Mouse (Mus musculus) heart, postnatal 4 days (tissue): Measurements from ENCODE around the gene Samd4. TPM values are rescaled to one million over a fixed set of nuclear protein-coding genes. Genes with fewer than 3 reads are reported as not detected.
A peak's percentile ranks its signal among the peaks of the same experiment; 100 is the strongest.

Source experiments
- DNase-seq: peaks from one replicate; pipeline ENCODE4 v3.0.0; 2021
- total RNA-seq, 2 experiments: library from RNA; stranded (reverse); gene quantifications; 2 replicates each; pipeline ENCODE4 v1.2.3; 2021

Samd4 gene
- total RNA-seq, 2 experiments from 2014 or later, result 76.5 to 84.4 TPM

DNA sequence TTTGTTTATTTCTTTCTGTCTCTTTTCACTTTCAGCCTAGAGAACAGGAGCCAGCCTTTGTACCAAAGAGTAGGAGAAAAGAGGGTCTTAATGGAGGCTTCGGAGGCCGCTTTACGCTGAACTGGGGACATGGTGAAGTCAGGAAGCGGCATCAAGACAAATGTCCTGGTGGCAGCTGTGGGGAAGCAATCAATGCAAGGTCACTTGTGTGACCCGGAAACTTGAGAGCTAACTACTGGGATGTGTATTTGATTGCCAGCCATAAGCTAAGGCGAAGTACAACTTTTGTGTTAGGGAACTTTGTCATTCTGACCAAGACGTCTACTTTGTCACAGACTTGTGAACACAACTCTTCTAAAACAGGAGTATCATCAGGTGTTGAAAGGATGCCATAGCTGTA is 73.5 kb downstream of the Samd4 start:
- no peak for DNase-seq

DNA sequence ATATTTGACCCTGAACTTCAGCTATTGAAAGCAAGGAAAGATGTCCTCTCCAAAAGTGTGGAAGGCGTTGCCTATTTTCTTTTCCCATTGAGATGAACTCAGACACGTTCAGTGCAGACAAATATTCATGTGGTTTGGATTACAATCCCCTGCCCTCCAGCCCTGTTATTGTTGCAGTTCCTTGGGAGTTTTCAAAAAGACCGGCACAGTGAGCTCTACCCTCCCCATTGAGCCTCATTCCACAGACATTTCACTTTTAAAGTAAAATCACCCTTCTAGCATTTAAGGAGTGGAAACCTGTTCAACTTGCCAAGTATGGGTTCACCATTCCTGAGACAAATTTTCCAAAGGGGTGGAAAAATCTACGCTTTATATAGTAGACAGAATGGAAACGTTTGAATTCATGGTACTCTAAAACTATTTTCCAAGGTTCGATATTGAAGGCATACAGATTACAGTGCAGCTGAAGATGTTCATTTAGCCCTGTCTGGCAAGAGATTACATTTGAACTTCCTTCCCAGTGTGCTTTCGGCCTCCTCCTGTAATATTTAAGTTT is 76.6 kb downstream of the Samd4 start:
- DNase-seq, result no peak

DNA sequence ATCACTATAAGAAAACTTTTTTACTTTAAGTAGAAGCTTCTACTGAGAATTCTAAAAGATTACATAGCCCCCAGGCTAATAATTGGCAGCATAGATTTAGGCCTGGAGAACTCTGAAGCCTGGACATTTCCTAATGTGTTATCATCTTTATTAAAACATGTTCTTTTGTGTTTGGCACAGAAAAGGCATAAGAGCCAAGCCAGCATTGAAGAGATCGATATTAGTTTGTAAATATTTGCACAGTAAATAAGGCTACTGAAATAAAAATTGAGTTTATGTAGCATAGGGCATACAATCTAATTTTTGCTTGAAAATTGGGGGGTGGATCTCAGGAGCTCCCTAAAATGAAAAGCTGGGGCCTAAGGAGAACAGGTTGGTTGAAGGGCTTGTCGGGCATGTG is 77.2 kb downstream of the Samd4 start:
- no peak for DNase-seq

DNA sequence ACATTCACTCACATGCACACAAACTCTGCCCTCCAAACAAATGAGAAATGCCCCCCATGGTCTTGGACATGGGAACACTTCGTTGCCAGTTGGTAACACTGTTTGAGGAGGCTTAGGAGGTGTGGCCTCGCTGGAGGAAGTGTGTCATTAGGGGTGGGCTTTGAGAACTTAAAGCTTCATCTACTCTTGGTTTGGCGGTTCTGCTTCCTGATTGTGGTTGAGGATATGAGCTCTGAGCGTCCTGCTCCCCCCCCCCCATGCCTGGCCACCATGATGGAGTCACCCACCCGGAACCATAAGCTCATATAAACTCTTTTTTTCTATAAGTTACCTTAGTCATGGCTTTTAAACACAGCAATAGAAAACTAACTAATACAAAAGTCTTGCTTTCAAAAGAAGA is 80.2 kb downstream of the Samd4 start:
- no peak for DNase-seq

DNA sequence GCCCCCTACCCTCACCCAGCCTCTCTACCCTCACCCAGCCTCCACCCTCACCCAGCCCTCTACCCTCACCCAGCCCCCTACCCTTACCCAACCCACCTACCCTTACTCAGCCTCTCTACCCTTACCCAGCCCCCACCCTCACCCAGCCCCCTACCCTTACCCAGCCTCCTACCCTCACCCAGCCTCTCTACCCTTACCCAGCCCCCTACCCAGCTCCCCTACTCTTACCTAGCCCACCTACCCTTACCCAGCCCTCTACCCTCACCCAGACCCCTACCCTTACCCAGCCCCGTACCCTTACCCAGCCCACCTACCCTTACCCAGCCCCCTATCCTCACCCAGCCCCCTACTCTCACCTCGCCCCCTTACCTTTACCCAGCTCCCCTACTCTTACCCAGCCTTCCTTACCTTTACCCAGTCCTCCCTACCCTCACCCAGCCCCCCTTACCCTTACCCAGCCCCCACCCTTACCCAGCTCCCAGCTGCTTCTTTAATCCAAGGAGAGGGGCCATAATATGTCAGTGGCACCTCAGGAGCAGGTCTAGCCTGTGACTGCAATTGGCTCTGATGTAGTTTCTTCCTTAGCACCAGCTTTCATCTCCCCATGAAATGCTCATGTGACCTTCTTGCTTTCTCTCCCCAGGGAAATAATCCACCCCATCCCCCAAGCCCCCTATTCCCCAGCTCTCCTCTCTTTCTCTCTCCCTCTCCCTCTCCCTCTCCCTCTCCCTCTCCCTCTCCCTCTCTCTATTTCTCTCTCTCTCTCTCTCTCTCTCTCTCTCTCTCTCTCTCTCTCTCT is 81.6 kb downstream of the Samd4 start:
- DNase-seq, result no peak

DNA sequence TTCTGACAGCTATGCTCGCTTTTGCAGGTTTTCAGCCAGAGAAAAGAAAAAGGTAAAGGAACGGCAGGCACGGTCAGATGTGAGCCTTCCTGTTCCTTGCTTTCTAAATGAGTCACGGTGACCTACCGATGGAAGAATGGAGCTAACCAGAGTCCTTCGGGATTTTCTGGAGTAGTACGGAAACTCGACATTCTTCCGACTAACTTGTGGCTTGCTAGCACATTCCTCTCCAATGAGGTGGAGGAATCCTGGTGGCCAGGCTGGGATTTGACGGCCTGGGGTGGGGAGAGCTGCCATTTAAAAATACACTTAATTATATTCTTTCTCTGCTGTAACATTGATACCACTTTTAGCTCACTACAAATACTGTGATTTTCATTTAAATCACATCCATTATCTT is 83.6 kb downstream of the Samd4 start:
- DNase-seq, result peak; percentile 69

DNA sequence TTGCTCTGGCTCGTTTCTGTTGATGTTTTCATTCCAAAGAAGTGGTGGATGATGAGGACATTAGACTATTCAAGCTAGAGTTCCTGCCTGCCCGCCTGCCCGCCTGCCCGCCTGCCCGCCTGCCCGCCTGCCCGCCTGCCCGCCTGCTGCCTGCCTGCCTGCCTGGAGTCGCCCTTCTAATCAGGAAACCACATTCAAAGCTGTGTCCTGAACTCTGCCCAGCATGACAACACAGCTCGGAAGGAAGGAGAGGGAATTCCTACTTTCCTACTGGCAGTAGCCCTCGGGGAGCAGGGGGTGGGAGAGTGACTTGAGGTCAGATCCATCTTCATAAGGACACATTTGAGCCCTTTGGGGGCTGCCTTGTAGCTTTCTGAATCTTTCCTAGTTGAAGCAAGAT is 85.4 kb downstream of the Samd4 start:
- DNase-seq, result no peak

DNA sequence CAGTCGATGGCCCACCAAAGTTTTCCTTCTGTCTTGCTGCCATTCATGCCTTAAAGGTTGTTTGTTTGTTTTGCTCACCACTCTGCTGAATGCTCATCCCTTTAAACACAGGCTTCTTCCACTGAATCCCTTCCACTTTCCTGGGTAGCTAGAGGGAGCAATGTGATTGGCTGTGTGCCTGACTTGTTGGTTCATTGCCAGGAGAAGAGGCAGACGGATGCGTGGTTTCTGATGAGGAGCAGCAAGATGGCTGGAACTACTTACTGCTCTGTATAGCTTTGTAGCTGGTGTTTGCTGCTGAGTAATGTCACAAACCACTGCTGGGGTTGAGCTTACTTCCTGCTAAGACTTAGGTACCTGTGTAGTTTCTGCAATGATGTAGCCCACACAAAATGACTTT is 88.0 kb downstream of the Samd4 start:
- peak; percentile 69 for DNase-seq

DNA sequence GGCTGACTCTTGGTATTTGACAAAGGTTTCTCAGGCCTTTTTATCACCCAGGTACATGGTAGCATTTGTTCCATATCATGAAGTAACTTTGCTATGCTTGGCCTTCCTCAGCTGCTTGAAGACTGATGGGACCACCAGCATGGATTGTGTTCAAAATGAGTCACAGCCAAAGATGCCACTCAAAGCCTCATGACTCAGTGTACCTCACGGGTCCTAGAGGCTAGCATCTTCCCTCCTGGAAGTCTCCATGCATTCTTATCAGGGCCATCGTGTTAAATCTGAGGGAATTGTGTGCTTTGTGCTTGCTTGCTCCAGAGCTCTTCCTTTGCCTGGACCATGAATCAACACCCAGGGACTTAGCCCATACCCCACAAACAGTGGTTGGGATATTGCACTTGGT is 89.1 kb downstream of the Samd4 start:
- DNase-seq, result no peak

DNA sequence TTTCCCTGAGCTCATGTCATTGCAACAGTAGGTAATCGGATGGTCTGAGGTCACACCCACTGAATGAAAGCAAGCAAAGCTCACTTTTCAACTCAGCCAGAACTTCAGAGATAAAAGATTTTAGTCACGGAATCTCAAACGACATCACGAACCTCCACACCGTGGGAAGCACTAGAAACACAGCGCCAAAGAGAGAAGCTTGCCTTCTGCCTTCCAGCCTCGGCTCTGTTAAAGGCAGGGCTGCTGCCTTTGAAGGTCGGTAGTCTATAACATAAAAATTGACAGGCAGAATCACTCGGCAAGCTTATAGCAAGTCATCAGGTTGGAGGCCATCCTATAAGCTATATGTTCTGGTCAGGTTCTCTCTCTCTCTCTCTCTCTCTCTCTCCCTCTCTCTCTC is 92.2 kb downstream of the Samd4 start:
- DNase-seq, result no peak

DNA sequence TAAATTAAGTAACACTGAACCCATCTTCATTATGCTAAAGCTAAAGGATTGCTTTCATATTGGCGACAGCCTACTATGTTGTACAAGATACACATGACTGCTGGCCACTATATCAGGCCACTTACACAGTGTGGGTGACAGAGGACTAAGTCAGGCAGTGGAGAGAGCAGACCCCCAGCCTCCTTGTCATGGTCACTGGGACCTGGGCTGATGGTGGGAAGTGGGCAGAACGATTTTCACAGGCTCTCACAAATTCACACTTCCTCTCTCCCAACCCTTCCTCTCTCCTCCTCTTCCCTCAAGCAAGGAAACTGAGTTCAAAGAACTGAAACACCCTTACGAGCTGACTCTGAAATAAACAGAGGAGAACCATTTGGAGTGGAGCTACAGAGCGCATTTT is 93.3 kb downstream of the Samd4 start:
- DNase-seq, result no peak

DNA sequence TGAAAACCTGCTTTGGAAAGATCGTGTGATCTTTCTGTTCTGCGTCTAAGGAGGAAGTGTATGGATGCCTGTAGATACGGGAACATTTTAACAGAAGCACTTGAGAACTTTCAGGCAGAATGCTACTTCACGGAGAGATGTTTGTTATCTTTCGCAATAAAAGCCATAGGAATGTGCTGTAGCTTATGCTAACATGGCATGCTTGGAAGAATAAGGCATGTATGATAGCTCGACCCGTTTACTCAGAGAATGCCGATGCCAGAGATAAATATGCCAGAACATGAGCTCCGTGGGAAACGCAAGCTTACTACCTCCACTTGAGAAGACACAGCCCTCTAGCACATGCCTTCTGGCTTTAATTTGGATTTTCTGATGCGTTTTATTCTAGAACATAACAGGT is 94.1 kb downstream of the Samd4 start:
- DNase-seq, result no peak

DNA sequence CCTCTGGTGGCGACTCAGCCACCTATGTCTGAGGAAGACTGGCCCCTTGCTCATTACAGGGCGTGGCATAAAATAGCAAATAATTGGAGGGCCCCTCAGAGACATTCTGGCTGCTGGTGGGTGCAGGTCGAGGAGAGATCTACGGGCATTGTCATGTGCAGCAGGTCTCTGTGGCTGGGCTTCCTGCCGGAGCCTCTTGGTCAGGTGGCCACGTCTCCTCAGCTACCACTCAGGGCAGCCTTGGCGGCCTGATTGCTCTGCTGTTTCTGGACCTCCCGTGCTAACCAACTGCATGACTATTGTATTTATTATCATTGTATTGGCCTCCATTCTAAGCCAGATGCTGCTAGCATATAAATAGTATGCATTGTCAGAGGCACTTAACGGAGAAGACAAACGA is 95.0 kb downstream of the Samd4 start:
- peak; percentile 40 for DNase-seq

DNA sequence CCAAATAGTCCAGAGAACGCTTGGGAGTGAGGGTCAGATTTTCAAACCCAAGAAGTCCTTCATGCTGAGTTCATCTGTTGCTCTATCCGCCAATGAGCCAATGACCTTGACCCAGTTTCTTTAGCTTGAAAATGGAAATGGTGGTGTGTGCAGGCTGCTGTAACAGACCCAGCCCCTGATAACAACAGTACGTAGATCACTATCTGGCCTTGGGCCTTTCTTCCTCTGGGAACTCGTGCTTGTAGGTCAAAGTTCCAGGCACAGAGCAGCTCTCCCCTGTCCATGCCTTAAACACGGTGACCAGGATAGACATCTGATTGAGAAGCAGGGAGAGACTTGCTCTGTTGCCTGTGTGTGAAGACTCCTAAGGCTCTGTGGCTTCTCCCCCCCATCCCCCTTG is 96.5 kb downstream of the Samd4 start:
- no peak for DNase-seq

DNA sequence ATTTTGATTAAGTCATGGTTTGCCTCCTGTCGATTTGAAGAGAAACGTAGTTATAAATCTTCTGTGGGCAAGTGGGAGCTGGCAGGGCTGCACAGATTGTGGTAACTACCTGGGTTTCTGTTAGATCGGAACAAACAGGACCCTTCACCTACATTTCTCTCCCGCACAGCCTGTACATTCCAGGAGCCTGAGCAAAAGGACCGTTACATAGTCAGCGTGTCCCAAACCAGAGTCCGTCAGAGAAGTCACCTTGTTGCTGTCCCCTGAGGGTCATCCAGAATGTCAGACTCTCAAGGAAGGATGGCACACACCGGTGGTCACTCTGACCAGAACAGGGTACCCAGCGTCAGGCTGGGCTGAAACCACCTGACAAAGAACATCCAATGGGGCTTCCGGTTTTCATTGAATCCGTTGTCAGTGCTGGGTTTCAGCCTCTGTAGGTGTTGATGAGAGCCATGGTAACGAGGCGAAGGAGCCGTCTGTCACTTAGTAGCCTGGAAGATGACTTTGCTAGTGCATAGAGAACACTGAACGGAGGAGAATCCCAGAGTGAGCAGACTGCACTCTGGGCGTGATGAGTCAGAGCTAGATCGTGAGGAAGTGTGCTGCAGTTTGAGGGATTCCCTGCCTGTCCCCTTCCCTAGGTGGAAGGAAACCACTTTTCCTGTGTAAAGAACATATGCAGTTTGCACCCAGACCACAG is 98.2 kb downstream of the Samd4 start:
- DNase-seq, result no peak

DNA sequence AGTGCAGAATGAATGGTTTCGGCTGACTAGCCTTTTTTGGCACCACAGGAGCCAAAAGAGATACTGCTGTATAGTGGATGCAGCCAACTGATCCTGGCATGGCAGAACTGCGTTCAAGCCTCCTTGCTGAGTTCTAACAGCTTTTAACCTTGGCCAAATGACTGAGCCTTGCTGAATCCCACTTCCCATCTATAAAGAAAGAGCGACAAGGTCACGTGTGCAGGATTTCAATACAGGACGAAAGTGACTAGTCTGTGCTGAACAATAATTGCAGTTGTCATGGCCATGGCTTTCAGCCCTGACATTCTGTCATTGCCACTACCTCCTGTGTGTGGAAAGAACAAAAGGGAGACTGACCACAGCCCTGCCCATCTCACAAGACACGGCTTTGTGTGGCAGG is 99.5 kb downstream of the Samd4 start:
- DNase-seq, result no peak

DNA sequence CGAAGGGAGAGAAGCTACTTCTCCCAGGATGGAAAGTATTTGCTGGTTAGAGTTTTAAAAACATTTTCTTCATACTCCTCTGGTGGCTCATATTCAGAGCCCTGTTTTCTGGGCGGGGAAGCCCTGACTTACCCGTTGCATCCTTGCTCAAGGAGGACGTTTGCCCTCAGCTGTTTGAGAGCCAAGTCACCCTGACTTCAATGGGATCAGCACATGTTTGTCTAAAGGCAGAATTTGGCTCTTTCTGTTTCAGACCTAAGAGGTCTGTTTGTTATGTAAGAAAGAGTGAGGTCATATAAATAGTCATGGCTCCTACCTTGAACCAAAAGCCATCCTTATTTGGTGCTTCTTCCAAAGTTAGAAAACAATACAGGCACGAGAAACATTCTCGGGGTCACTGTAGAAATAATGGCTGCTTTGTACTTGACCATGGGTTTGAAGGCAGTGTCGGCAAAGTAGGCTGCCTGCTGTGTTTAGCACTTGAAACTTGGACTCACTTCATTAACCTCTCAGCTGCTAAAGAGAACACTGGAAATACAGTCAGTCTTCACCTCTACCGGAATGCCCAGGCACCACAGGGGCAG is 102.0 kb downstream of the Samd4 start:
- no peak for DNase-seq

DNA sequence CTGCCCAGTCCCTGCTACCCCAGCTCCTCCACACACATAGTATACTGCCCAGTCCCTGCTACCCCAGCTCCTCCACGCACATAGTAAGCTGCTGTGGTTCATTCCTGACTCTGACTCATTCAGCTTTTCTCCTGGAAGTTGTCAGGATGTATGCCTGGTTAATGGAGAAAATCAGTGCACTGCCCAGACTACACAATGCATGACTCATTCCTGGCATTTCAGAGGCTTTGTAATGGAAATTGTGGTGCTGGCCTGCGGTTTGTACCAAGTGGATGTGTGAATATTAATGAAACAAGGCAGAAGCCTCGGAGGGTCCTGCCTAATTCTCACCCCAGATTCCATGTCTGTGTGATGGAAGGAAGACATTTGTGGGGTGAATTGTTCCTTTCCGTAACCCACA is 107.0 kb downstream of the Samd4 start:
- no peak for DNase-seq

DNA sequence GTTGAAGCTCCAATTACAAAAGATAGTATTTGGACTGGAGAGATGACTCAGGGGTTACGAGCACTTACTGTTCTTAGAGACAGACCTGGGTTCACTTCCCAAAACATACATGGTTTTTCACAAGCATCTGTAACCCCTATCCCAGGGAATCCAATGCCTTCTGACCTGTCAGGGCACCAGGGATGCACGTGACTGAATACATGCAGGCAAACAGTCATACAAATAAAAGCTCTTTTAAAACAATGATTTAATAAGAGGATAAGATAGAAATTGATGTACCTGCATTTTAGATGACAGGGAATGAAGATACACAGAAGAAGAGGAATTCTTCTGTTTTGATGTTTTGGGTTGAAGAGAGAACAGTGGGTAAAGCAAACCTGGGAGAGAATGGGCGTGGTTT is 107.8 kb downstream of the Samd4 start:
- DNase-seq, result no peak

DNA sequence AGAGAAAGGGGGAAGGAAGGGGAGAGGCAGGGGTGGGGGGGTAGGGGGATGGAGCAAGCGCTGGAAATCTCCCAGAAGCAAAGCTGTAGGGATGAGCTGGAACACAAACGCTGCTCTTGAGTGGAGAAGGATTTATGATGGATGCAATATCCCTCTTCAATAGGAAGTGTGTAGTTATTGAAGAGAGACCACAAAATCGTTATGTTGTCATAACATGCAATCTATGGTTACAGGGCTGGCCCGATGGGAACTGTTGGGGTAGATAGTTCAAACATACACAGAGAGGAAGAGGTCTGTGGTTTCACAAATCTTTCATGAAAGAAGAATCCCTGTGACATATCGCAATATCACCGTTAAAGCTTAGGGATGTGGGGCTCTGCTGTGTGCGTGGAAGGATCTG is 112.0 kb downstream of the Samd4 start:
- DNase-seq, result no peak

DNA sequence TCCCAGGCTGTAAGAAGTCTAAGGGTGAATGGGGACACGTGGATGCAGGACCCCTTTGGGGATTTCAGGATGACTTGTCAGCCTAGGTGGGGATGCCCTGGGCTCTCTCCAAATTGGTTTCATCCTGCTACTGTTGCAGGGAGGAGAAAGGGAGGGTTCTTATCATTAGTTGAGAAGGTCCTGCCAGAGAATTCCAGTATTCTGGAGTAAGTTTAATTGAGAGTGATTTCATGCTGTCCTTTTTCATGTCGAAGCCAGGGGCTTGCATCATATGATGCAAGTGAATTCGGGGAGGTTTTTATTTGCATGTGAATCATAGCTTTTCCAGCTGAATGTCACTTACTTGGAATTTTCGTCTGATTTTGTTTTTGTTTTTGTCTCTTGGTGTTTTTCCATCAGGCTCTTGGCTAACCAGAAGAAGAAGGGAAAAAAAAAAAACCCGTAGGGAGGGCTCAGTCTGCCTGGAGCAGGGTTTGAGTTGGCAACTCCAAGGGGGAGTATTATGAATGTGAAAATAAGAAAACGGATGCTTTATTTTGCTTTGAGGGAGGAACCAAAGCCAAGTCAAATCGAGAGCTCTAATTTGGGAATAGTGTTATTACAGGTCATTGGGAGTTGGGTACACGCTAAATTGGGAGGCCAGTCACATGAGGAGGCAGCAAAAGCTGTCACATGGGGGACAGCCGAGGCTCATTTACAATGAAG is 116.8 kb downstream of the Samd4 start:
- DNase-seq, result no peak

DNA sequence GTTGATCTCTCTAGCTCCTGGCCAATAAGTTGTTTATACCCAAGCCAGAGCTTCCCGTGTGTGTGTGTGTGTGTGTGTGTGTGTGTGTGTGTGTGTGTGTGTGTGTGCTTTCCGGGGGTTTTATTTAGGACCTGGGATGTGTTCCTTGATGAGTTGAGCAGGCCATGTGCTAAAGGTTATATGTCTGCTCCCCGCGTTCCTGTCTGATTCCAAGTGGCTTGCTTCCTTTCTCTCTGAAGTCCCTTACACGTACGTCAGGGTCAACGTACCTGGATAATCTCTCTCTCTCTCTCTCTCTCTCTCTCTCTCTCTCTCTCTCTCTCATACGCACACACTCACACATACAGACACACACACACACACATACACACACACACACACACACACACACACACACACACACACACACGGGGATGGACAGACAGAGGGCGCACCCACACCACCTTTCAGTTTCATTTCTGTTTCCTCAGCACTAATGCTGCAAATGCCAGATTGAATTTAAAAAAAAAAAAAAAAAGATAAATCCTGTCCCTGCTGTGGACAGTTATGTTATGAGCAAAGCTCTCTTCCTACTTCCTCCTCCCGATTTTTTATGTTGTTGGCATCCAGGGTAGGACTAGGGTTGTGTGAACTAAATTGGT is 117.6 kb downstream of the Samd4 start:
- no peak for DNase-seq
